Mouse (Mus musculus): ENCODE data around the gene Slc22a17. TPM values are rescaled to one million over a fixed set of nuclear protein-coding genes. Genes with fewer than 3 reads are reported as not detected.
"Not testable (repeated sequence)": the region's sequence is repeated elsewhere in the genome, so short reads cannot be mapped to it uniquely, and the experiment has no call there.

The Slc22a17 gene
- polyA plus RNA-seq (2021) = 25.3 TPM

DNA sequence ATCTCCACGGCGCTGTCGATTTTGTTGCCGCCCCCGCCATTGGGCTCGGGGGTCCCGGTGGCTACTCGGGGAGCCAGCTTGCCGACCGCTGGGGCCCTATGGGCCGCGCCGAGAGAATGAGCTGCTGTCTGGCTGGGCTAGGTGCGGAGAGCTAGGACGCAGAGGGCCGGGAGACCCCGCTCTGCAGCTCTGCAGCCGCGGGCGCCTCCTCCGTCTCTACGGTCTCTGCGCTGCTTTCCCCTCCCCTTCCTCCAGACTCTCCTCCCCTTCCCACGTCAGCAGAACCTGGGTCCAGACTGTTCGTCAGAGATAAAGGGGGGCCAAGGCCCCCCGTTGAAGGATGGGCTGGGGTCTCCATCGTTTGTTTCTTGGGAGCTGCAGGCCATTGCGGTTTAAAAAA lies at the start of gene Slc22a17:
Gene Slc22a17 (minus strand): TSS at position 247 of the 400 bp plus-strand sequence.
- in situ Hi-C loops (cut with MboI; ENCODE audit: low pct_unique_long_range_greater_than_20kb) = no loop called here
- POLR2A ChIA-PET = interaction anchor here (1.5 kb wide), 1 partner anchor 14 kb away, joined by 4 read pairs; the partner anchor contains the start of gene Efs
- TF ChIP-seq CTCF (IDR thresholded peaks at IDR 0.05) = no peak

DNA sequence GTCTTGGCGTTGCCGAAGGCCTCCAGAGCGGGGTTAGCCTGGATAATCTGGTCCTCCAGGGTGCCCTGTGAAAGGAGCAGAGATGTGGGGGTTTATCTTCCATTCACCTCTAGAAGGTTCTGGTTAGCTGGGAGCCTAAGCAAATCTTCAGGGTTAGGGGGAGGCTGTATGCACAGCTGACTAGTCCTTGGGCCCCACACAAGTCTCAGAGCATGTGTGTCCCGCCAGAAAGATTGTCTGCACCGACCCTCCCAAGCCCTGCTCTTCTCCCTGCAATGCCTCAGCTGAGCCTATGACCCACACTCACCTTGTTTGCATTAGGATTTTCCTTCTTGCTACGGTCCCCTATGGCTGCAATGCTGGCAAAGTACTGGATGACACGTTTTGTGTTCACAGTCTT lies 49.8 kb upstream of the Slc22a17 start:
- TF ChIP-seq CTCF (IDR thresholded peaks at IDR 0.05) = no peak
- CTCF ChIA-PET = no interaction called here
- in situ Hi-C loops (cut with MboI; ENCODE audit: low pct_unique_long_range_greater_than_20kb) = no loop called here
- ATAC-seq = no peak
- POLR2A ChIA-PET = no interaction called here
- peaks cover 18% of the 10 kb centered on the region for H3K27me3 ChIP-seq
- DNase-seq (ENCODE audit: low read depth, low spot score) = no peak

More for the DNA sequence above, at the start of gene Slc22a17:
- CTCF ChIA-PET = interaction anchor here (1.6 kb wide), 1 partner anchor 102 kb away, joined by 5 read pairs; the partner anchor contains the start of gene Ngdn
- H3K27me3 ChIP-seq = peaks cover 11% of the 10 kb centered on the region
- DNase-seq (ENCODE audit: low read depth, low spot score) = no peak
- ATAC-seq = peak; percentile 60

DNA sequence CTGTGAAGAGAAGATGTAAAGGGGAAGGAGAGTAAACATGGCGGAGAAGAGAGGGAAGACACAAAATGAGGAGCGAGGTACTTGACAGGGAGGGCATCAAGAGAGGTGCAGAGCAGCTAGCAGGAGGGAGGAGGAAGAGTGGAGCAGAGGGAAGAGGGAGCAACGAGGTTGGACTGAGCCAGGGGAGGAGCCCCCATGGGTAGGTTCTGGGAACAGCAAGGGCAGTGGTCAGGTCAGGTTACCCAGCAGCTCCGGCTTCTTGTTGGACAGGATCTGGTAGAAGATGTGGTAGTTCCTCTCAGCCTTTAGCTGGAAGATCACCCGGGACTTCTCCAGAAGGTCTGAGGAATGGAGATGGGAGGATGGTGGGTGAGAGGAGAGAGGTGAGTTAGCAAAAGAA lies 48.6 kb upstream of the Slc22a17 start:
- ATAC-seq = no peak
- no peak for DNase-seq (ENCODE audit: low read depth, low spot score)
- in situ Hi-C loops (cut with MboI; ENCODE audit: low pct_unique_long_range_greater_than_20kb) = no loop called here

DNA sequence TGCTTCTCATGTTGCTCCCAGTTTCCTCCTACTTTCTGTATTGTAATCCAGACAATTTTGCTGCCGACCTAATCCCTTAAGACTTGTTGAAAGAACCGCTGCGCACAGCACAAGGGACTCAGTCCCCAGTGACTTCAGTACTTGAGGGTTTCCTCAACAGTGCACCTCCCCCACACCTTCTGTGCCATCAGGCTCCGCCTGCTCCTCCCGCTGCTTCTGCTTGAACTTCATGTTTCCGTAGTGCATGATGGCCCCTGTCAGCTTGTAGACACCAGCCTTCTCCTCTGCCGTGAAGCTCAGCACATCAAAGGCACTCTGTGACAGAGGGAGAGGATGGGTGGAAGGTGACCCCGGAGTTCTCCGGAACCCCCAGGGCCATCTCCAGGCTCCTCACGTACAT lies 47.8 kb upstream of the Slc22a17 start:
- ChIA-PET POLR2A (no interaction called here), CTCF (no interaction called here)
- peaks cover 12% of the 10 kb centered on the region for H3K27me3 ChIP-seq
- in situ Hi-C loops (cut with MboI; ENCODE audit: low pct_unique_long_range_greater_than_20kb) = no loop called here
- ATAC-seq (no peak), DNase-seq (ENCODE audit: low read depth, low spot score) (no peak)
- no peak for TF ChIP-seq CTCF (IDR thresholded peaks at IDR 0.05)

More for the DNA sequence above, 48.6 kb upstream of the Slc22a17 start:
- no peak for TF ChIP-seq CTCF (IDR thresholded peaks at IDR 0.05)
- H3K27me3 ChIP-seq = peaks cover 16% of the 10 kb centered on the region
- POLR2A ChIA-PET = no interaction called here
- CTCF ChIA-PET = no interaction called here

DNA sequence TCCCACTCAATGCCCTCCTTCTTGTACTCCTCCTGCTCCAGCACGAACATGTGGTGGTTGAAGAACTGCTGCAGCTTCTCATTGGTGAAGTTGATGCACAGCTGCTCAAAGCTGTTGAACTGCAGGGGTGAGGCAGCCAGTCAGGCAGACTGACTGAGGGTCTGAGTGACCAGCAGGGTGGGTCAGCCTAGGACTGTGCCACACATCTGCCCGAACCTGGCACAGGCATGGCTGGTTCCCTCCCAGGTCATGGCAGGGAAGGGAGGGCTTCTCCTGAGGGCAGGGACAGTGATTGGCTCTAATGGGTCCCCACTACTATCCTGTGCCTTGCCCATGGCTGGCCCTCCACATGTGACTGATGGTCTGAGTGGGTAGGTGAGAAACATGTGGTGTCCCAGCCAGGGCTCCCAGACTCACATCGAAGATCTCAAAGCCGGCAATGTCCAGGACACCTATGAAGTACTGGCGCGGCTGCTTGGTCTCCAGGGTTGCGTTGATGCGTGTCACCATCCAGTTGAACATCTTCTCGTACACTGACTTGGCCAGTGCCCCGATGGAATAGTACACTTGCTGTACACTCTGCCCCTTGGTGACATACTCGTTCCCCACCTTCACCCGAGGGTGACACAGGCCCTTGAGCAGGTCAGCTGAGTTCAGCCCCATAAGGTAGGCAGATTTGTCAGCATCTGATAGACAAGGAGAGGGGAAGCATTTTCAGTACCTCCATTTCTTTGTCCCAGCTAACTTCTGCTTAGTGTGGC lies 47.1 kb upstream of the Slc22a17 start:
- in situ Hi-C loops (cut with MboI; ENCODE audit: low pct_unique_long_range_greater_than_20kb); DNase-seq (ENCODE audit: low read depth, low spot score); H3K27me3 ChIP-seq; ATAC-seq; POLR2A ChIA-PET; CTCF ChIA-PET: not testable (repeated sequence)

DNA sequence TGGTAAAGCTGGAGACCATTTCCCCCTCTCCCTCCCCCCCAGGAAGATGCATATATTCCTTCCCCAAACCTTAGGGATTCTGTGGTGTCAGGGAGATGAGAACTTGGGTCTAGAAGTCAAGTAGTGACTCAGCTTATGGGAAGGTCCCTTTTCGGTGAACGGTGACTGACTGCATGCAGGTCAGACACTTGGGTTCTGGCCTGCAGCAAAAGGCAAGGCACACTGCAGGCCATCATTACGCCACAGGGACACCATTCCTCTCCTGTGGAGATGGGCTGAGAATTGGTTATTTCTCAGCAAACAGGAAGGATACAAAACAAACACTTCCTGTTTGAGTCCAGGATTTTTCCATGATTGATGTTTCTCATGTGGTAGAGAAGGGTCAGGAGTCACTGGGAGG lies 46.3 kb upstream of the Slc22a17 start:
- in situ Hi-C loops (cut with MboI; ENCODE audit: low pct_unique_long_range_greater_than_20kb) = no loop called here
- H3K27me3 ChIP-seq = peaks cover 4% of the 10 kb centered on the region
- ATAC-seq (no peak), DNase-seq (ENCODE audit: low read depth, low spot score) (no peak)
- TF ChIP-seq CTCF (IDR thresholded peaks at IDR 0.05) = no peak
- ChIA-PET CTCF (interaction anchor here (1.2 kb wide), 1 partner anchor 13 kb away, joined by 3 read pairs; no protein-coding TSS in a partner anchor), POLR2A (no interaction called here)

DNA sequence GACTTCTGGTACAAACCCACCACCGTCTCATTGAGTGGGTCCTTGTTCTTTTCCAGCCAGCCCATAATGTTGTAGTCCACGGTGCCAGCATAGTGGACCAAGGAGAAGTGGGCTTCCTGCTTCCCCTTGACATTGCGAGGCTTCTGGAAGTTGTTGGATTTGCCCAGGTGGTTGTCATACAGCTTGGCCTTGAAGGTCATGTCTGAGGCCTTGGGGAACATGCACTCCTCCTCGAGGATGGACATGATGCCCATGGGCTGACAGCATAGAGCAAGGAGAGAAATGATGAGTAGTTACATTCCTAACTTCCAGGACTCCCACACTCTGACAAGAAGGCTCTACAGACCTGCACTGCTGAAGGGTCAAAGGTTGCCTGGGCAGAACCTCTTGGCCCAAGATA lies 45.6 kb upstream of the Slc22a17 start:
- ChIA-PET CTCF (interaction anchor here (1.2 kb wide), 1 partner anchor 13 kb away, joined by 3 read pairs; no protein-coding TSS in a partner anchor), POLR2A (no interaction called here)
- in situ Hi-C loops (cut with MboI; ENCODE audit: low pct_unique_long_range_greater_than_20kb) = no loop called here

DNA sequence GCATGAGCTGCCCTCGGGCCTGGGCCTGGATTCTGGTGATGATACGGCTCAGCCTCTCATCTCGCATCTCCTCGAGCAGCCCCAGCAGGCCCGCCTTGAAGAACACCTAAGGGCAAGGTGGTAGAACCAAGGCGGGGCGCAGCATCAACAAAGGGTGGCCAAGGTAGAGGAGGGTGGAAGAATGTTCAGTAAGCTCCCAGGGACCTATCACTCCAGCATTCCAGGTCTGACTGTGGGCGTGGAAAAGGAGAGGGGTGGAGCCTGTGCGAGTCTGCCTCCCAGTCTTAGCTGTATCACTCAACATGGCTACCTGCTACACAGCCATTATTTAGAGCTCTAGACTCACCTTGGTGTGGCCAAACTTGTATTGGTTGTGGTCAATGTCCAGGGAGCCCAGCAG lies 43.6 kb upstream of the Slc22a17 start:
- TF ChIP-seq CTCF (IDR thresholded peaks at IDR 0.05) = no peak
- in situ Hi-C loops (cut with MboI; ENCODE audit: low pct_unique_long_range_greater_than_20kb) = no loop called here
- CTCF ChIA-PET = no interaction called here
- POLR2A ChIA-PET = no interaction called here
- H3K27me3 ChIP-seq = peaks cover 12% of the 10 kb centered on the region
- ATAC-seq = no peak
- no peak for DNase-seq (ENCODE audit: low read depth, low spot score)

More for the DNA sequence above, 45.6 kb upstream of the Slc22a17 start:
- no peak for DNase-seq (ENCODE audit: low read depth, low spot score)
- TF ChIP-seq CTCF (IDR thresholded peaks at IDR 0.05) = no peak
- H3K27me3 ChIP-seq = peaks cover 3% of the 10 kb centered on the region
- no peak for ATAC-seq

DNA sequence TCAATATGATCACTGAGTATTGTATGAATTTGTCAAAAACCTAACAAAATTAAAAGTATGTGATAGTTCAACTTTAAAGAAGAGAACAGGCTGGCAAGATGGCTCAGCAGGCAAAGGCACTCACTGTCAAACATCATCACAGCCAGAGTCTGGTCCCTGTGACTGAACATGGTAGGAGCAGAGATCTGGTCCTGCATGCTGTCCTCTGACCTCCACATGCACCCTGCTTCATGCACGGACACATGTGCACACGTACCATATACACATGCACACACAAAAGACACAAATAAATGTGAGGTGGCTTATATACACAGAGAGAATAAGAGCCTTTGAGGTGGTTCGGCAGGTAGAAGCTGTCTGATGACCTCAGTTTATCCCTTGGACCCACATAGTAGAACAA lies 42.5 kb upstream of the Slc22a17 start:
- CTCF ChIA-PET = no interaction called here
- POLR2A ChIA-PET = no interaction called here
- ATAC-seq (no peak), DNase-seq (ENCODE audit: low read depth, low spot score) (no peak)
- peaks cover 12% of the 10 kb centered on the region for H3K27me3 ChIP-seq
- in situ Hi-C loops (cut with MboI; ENCODE audit: low pct_unique_long_range_greater_than_20kb) = no loop called here
- no peak for TF ChIP-seq CTCF (IDR thresholded peaks at IDR 0.05)

DNA sequence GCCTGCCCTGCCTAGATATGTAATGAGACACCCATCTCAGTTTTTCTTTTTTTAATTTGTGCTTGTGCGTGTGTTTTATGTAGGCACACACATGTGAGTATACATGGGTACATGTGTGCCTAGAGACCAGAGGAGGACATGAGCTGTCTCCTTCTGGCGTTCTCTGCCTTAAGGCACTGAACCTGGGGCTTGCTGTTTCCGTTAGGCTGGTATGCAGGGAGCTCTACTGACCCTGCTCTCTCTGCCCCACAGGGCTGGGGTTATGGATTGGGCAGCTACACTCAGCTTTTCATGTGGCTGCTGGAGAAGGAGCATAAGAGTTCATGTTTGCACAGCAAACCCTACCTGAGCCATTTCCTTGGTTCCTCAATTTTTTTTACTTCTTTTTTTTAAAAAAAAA lies 41.5 kb upstream of the Slc22a17 start:
- in situ Hi-C loops (cut with MboI; ENCODE audit: low pct_unique_long_range_greater_than_20kb) = no loop called here
- ATAC-seq (no peak), DNase-seq (ENCODE audit: low read depth, low spot score) (no peak)
- peaks cover 12% of the 10 kb centered on the region for H3K27me3 ChIP-seq
- ChIA-PET POLR2A (no interaction called here), CTCF (no interaction called here)
- TF ChIP-seq CTCF (IDR thresholded peaks at IDR 0.05) = no peak

DNA sequence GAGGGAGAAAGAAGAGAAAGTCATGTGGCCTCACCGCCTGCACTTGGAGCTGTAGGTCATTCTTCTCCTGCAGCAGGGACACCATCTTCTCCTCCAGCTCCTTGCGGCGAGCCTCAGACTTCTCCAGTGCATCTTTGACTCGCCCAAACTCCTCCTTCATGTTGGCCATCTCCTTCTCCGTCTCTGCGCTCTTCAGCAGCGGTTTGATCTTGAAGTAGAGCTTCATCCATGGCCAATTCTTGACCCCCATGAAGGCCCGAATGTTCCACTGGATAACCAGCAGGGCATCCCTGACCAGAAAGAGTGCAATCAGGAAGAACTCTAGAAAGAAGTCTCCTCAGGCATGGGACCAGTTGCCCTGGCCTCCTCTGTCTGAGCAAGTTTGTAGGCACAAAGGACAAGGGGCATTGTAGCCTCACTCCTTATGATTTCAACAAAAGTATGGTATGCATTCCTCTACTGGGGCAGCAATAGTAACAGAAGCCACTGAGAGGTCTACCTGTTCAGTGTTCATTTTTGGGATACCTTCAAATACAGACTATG lies 40.8 kb upstream of the Slc22a17 start:
- POLR2A ChIA-PET = no interaction called here

More for the DNA sequence above, 40.8 kb upstream of the Slc22a17 start:
- in situ Hi-C loops (cut with MboI; ENCODE audit: low pct_unique_long_range_greater_than_20kb) = no loop called here
- TF ChIP-seq CTCF (IDR thresholded peaks at IDR 0.05) = no peak
- CTCF ChIA-PET = no interaction called here
- H3K27me3 ChIP-seq = peaks cover 12% of the 10 kb centered on the region
- DNase-seq (ENCODE audit: low read depth, low spot score) (no peak), ATAC-seq (no peak)

All from Patski (cell line).